Mouse (Mus musculus) MEL (cell line): ENCODE measurements at regions not wholly inside any gene's neighbourhood (a gene's known extent, or its start where the extent isn't known, plus 50 kb on each side); places are given as distances from the start of the nearest gene placed in this dataset.

Experiments
- DNase-seq: peaks from one replicate; pipeline ENCODE4 v3.0.0; 2011; ENCODE audit warnings: low read depth, low spot score
- H3K27ac ChIP-seq: 2 replicates; pipeline ENCODE4 v1.5.1; 2012; ENCODE audit warnings: low read depth, mild to moderate bottlenecking, control low read depth, low read length, moderate library complexity; ENCODE audit not compliant: control insufficient read depth
- H3K27me3 ChIP-seq, 2 experiments: fragments of 150-350 bp in 1 of 2; sonication (generic) in 1 of 2; 2 replicates each; pipeline ENCODE4 v1.6.1; 2012; ENCODE audit warnings: low read length in 2 of 2, mild to moderate bottlenecking in 2 of 2, improper control_type of control experiment in 1 of 2, moderate library complexity in 1 of 2; ENCODE audit not compliant: insufficient read depth in 2 of 2, control insufficient read depth in 1 of 2
- H3K36me3 ChIP-seq, 2 experiments: 2 replicates each; pipeline ENCODE4 v1.6.1; 2012 to 2014; ENCODE audit warnings: low read length in 2 of 2, improper control_type of control experiment in 1 of 2, inconsistent platforms in 1 of 2, mild to moderate bottlenecking in 1 of 2; ENCODE audit not compliant: insufficient read depth in 2 of 2, control insufficient read depth in 1 of 2
- H3K4me1 ChIP-seq, 2 experiments: fragments of 150-350 bp in 1 of 2; sonication (generic) in 1 of 2; 2 replicates each; pipeline ENCODE4 v1.6.1; 2012; ENCODE audit warnings: low read length in 2 of 2, improper control_type of control experiment in 1 of 2, mild to moderate bottlenecking in 1 of 2; ENCODE audit not compliant: insufficient read depth in 2 of 2, control insufficient read depth in 1 of 2
- H3K4me3 ChIP-seq, 2 experiments: fragments of 150-350 bp in 1 of 2; sonication (generic) in 1 of 2; 2 replicates each; pipeline ENCODE4 v1.5.1; 2012; ENCODE audit warnings: low read depth in 2 of 2, low read length in 2 of 2, mild to moderate bottlenecking in 2 of 2, moderate library complexity in 2 of 2, control low read depth in 1 of 2, improper control_type of control experiment in 1 of 2; ENCODE audit not compliant: control insufficient read depth in 1 of 2, insufficient read depth in 1 of 2
- H3K79me2 ChIP-seq: 2 replicates; pipeline ENCODE4 v1.6.1; 2012; ENCODE audit warnings: mild to moderate bottlenecking, low read length, moderate library complexity; ENCODE audit not compliant: control insufficient read depth, poor library complexity, insufficient read depth
- H3K9ac ChIP-seq: 2 replicates; pipeline ENCODE4 v1.6.1; 2012; ENCODE audit warnings: low read depth, mild to moderate bottlenecking, control low read depth, low read length, moderate library complexity; ENCODE audit not compliant: control insufficient read depth, poor library complexity, severe bottlenecking
- H3K9me3 ChIP-seq: fragments of 150-350 bp; sonication (generic); replicated peaks from 2 replicates; pipeline ENCODE4 v1.6.1; 2012; ENCODE audit warnings: mild to moderate bottlenecking, low read length, improper control_type of control experiment, moderate library complexity; ENCODE audit not compliant: insufficient read depth
- CHD1 ChIP-seq: IDR thresholded peaks from 2 replicates; pipeline ENCODE4 v1.6.1; 2012; ENCODE audit warnings: low read depth, mild to moderate bottlenecking, inconsistent platforms, low read length, improper control_type of control experiment
- CHD2 ChIP-seq: IDR thresholded peaks from 2 replicates; pipeline ENCODE4 v1.6.1; 2011; ENCODE audit warnings: low read length, improper control_type of control experiment
- ELF1 ChIP-seq: IDR thresholded peaks from 2 replicates; pipeline ENCODE4 v1.6.1; 2014; ENCODE audit warnings: low read depth, mild to moderate bottlenecking, inconsistent platforms, low read length, improper control_type of control experiment, moderate library complexity
- EP300 ChIP-seq, 2 experiments: IDR thresholded peaks; 2 replicates each; pipeline ENCODE4 v1.6.1; 2011; ENCODE audit warnings: improper control_type of control experiment in 2 of 2, low read length in 2 of 2, low read depth in 1 of 2, mild to moderate bottlenecking in 1 of 2
- GABPA ChIP-seq: IDR thresholded peaks from 2 replicates; pipeline ENCODE4 v1.6.1; 2012; ENCODE audit warnings: low read depth, mild to moderate bottlenecking, inconsistent platforms, low read length, improper control_type of control experiment, moderate library complexity
- JUND ChIP-seq: IDR thresholded peaks from 2 replicates; pipeline ENCODE4 v1.6.1; 2011; ENCODE audit warnings: low read depth, mild to moderate bottlenecking, improper control_type of control experiment, low read length
- KAT2A ChIP-seq: conservative IDR thresholded peaks from 2 replicates; pipeline ENCODE4 v1.6.1; 2012; ENCODE audit warnings: low read depth, low read length, improper control_type of control experiment, inconsistent platforms
- MAX ChIP-seq: IDR thresholded peaks from 2 replicates; pipeline ENCODE4 v1.6.1; 2011; ENCODE audit warnings: low read length, improper control_type of control experiment
- MYB ChIP-seq: IDR thresholded peaks from 2 replicates; pipeline ENCODE4 v1.6.1; 2011; ENCODE audit warnings: mild to moderate bottlenecking, low read depth, low read length, improper control_type of control experiment
- MYC ChIP-seq: IDR thresholded peaks from 2 replicates; pipeline ENCODE4 v1.6.1; 2011; ENCODE audit warnings: low read depth, mild to moderate bottlenecking, low read length, improper control_type of control experiment, moderate library complexity
- POLR2AphosphoS5 ChIP-seq: IDR thresholded peaks from 2 replicates; pipeline ENCODE4 v1.6.1; 2012; ENCODE audit warnings: low read depth, borderline replicate concordance, mild to moderate bottlenecking, inconsistent platforms, low read length, moderate library complexity, mixed read lengths
- RCOR1 ChIP-seq: IDR thresholded peaks from 2 replicates; pipeline ENCODE4 v1.6.1; 2012; ENCODE audit warnings: low read depth, mild to moderate bottlenecking, inconsistent platforms, low read length, improper control_type of control experiment
- TBP ChIP-seq: IDR thresholded peaks from 2 replicates; pipeline ENCODE4 v1.8.0; 2011; ENCODE audit warnings: low read depth, low read length, improper control_type of control experiment
- UBTF ChIP-seq: IDR thresholded peaks from 2 replicates; pipeline ENCODE4 v1.6.1; 2012; ENCODE audit warnings: low read depth, mild to moderate bottlenecking, inconsistent platforms, low read length, improper control_type of control experiment, moderate library complexity, borderline replicate concordance; ENCODE audit not compliant: insufficient read depth
- USF1 ChIP-seq: IDR thresholded peaks from 2 replicates; pipeline ENCODE4 v1.6.1; 2014; ENCODE audit warnings: low read depth, mild to moderate bottlenecking, inconsistent platforms, low read length, improper control_type of control experiment, moderate library complexity
- USF2 ChIP-seq, 2 experiments: IDR thresholded peaks; 2 replicates each; pipeline ENCODE4 v1.6.1; 2011 to 2012; ENCODE audit warnings: improper control_type of control experiment in 2 of 2, low read length in 2 of 2, borderline replicate concordance in 1 of 2, inconsistent platforms in 1 of 2, low read depth in 1 of 2, mild to moderate bottlenecking in 1 of 2; ENCODE audit not compliant: insufficient read depth in 1 of 2
- ZKSCAN1 ChIP-seq: IDR thresholded peaks from 2 replicates; pipeline ENCODE4 v1.6.1; 2012; ENCODE audit warnings: low read depth, mild to moderate bottlenecking, inconsistent platforms, low read length, improper control_type of control experiment, moderate library complexity

DNA sequence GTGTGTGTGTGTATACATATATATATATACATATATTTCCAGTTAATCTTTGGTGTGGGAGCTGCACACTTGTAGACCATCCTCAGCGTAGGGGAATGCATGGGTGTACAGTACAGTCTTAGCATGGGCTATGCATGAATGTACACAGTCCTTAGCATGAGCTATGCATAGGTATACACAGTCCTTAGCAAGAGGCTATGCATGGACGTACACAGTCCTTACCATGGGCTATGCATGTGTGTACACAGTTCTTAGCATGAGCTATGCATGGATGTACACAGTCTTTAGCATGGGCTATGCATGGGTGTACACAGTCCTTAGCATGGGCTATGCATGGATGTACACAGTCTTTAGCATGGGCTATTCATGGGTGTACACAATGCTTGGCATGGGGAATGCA lies 70.5 kb downstream of the Rchy1 start:
- Histone ChIP-seq H3K4me3 (no peak overlapping the region), H3K36me3 (no peaks in the 10 kb centered on the region), H3K9me3 (no peaks in the 10 kb centered on the region), H3K27ac (no peak overlapping the region), H3K79me2 (no peaks in the 10 kb centered on the region), H3K9ac (no peak overlapping the region), H3K4me1 (no peaks in the 10 kb centered on the region), H3K27me3 (no peaks in the 10 kb centered on the region)
- no peak for TF ChIP-seq POLR2AphosphoS5
- TF ChIP-seq USF2 (IDR thresholded peaks at IDR 0.05; ENCODE audit: borderline replicate concordance in 1 of 2, insufficient read depth in 1 of 2, low read depth in 1 of 2, low read length in 2 of 2), result no peak
- no peak for TF ChIP-seq USF1
- TF ChIP-seq EP300 (IDR thresholded peaks at IDR 0.05; ENCODE audit: low read depth in 1 of 2, low read length in 2 of 2), result no peak
- no peak for TF ChIP-seq CHD1
- TF ChIP-seq ZKSCAN1, result no peak
- no peak for TF ChIP-seq UBTF
- no peak for DNase-seq

DNA sequence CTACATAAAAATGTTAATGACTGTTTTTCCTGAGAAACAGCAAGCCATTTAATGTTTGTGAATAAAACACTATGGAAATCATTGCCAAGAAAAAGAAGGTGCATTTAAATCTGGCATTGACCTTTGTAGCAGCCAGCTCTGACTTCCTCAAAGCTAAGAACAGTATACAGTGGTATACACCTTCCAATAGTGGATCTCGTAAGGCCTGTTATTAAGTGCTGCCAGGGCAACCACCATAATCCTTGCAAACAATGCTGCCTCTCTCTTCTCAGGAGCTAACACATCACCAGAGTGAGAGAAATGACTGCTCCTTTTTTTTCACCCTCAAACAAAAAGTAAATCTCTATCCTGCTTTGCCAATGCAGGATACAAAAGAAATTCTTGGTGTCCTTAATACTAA lies 81.1 kb downstream of the Rchy1 start:
- H3K9ac ChIP-seq, result no peak overlapping the region

GRCm38 (mm10) chr5:91880231-91880630 lies 82.6 kb downstream of the Rchy1 start:
- Histone ChIP-seq H3K36me3 (peaks cover 0 to 9% of the 10 kb centered on the region in 2 experiments; a peak in 2 of 4 replicates), H3K9me3 (no peaks in the 10 kb centered on the region), H3K27me3 (no peaks in the 10 kb centered on the region), H3K4me1 (peaks cover 0 to 8% of the 10 kb centered on the region in 2 experiments; a peak in 2 of 4 replicates), H3K27ac (no peak overlapping the region)
- DNase-seq, result no peak
- TF ChIP-seq JUND (no peak), MAX (no peak)
- TF ChIP-seq, all 39 proteins: peak for 0
- H3K9ac ChIP-seq, result no peak overlapping the region
- no peaks in the 10 kb centered on the region for H3K79me2 ChIP-seq
- H3K4me3 ChIP-seq, result no peak overlapping the region

More for the DNA sequence above, 81.1 kb downstream of the Rchy1 start:
- no peak for DNase-seq
- Histone ChIP-seq H3K27me3 (no peaks in the 10 kb centered on the region), H3K9me3 (no peaks in the 10 kb centered on the region), H3K36me3 (no peaks in the 10 kb centered on the region), H3K79me2 (no peaks in the 10 kb centered on the region), H3K4me3 (no peak overlapping the region), H3K27ac (no peak overlapping the region), H3K4me1 (no peaks in the 10 kb centered on the region)
- TF ChIP-seq CHD2, result no peak
- TF ChIP-seq ELF1, result no peak
- TF ChIP-seq TBP, result no peak
- no peak for TF ChIP-seq MAX
- no peak for TF ChIP-seq RCOR1
- TF ChIP-seq GABPA, result no peak
- TF ChIP-seq MYB, result no peak
- TF ChIP-seq MYC, result no peak
- TF ChIP-seq KAT2A, result no peak
